Mouse (Mus musculus): ENCODE data around the gene Aagab.

- TF ChIP-seq CTCF (IDR thresholded peaks at IDR 0.05 in 2 of 3, conservative IDR thresholded peaks at IDR 0.05 in 1 of 3; ENCODE audit: control insufficient read depth in 1 of 3, insufficient read depth in 1 of 3, low read depth in 2 of 3, low read length in 3 of 3, poor library complexity in 1 of 3, severe bottlenecking in 1 of 3) (no peak), MEF2A (IDR thresholded peaks at IDR 0.05; ENCODE audit: extremely low read depth, insufficient replicate concordance, low read depth, low read length, poor library complexity, severe bottlenecking) (no peak), TAL1 (IDR thresholded peaks at IDR 0.05; ENCODE audit: low read length) (no peak), UBTF (IDR thresholded peaks at IDR 0.05; ENCODE audit: borderline replicate concordance, insufficient read depth, low read depth, low read length) (no peak), POLR2A (IDR thresholded peaks at IDR 0.05; ENCODE audit: control insufficient read depth in 1 of 2, insufficient read depth in 1 of 2, low read depth in 1 of 2, low read length in 2 of 2, poor library complexity in 1 of 2) (no peak), POLR2AphosphoS5 (IDR thresholded peaks at IDR 0.05; ENCODE audit: borderline replicate concordance, low read depth, low read length) (no peak)
Observed at GRCm38 (mm10) chr9:63677621-63678020, 75.2 kb downstream of the Aagab start.
